Mouse (Mus musculus): ENCODE measurements around the gene Marc1.
A peak's percentile ranks its signal among the peaks of the same experiment; 100 is the strongest.

Marc1 gene

DNA sequence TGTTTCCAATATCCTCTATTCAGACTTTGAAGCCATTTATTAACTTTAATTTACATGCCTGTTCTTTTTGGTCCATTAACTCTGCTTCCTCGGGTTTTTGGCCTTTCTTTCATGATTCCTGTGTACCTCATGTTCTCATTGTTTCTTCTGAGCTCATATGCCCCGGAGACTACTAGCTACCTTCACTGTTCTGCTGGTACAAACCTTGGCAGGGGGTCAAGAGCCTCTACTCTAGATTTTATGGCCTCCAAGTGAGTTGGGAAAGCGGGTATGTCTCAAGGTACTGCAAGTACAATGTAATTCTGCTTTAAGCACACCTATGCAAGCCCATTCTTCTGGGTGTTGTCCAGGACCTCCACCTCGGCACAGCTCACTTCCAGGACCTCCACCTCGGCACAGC, 48.2 kb downstream of the Marc1 start:
- no peak for DNase-seq (ENCODE audit: low spot score)

DNA sequence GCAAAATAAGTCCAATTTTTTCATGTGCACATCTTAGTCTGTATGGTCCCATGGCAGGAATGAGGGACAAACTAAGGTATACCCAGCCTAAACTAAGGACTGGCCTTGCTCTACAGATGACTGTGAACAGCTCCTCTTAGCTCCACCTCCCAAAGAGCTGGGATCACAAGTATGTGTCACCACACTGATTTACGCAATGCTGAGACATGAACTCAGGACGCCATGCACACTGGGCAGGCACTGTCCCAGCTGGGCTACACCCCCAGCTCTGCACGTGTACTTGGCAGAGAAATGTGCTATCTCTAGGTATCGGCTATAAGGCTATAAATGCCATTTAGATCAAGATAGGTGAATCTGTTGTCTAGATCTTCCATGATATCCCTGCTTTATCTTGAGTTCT, 49.1 kb downstream of the Marc1 start:
- no peak for DNase-seq (ENCODE audit: low spot score)

DNA sequence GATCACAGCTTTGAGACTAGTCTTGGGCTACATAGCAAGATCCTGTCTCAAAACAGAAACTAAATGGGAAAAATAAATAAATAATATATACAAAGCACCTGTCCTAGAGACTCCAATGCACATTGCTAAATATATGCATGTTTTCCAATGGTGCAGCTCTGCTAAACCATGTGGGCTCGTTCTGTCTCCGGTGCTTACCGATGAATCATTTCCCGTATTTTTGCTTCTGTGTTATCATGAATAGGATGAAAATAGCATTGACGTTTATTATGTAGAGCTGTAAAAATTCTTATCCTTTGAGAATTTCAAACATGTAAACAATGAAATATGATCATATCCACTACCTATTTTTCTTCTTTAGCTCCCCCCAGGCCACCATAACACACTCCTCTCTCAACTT, 58.4 kb downstream of the Marc1 start:
- no peak for DNase-seq (ENCODE audit: low spot score)

DNA sequence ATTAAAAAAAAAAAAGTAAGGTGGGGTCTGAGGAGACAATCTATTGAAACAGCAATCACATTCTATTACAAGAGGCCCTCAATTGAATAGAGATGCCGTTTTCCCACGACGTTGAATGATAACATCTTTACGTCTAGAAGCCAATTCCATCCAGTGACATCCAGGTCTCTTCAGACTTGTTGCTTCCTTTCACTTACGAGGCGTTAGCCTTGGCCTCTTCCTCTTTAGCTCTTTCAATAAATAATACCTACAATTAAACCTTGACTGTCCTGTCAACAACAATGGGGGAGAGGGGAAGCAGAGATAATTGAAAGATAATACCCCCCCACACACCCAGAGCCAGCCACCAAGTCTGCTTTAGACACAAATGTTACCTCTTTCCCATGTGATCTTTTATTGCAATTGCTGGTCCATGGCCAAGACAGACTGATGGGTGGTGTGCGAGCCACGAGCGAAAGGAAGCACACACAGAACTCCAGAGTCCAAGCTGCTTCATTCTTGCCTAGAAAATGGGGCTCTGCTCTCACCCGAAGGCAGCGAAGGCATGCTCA, 60.9 kb downstream of the Marc1 start:
- no peak for DNase-seq (ENCODE audit: low spot score)

DNA sequence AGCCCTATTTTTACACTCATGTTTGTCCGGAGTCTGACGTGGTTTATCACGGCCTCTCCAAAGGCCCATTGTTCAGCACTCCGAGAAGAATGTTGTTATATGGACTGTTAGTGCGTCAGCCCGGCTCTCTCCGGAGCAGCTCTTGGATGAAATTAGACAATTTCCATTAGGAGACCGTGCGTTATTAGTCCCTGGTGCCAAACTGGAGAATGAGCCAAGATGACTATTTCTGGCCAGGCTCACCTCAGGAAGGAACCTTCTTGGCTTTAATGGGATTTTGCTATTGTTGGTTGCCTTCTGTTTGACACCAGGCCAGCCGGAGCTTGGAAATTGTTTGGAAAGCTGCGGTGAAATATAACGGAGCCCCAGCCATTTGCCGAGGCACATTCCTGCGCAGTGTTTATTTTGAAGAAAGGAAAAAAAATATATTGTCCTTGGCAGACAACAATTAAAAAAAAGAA, 62.4 kb downstream of the Marc1 start:
- no peak for DNase-seq (ENCODE audit: low spot score)

DNA sequence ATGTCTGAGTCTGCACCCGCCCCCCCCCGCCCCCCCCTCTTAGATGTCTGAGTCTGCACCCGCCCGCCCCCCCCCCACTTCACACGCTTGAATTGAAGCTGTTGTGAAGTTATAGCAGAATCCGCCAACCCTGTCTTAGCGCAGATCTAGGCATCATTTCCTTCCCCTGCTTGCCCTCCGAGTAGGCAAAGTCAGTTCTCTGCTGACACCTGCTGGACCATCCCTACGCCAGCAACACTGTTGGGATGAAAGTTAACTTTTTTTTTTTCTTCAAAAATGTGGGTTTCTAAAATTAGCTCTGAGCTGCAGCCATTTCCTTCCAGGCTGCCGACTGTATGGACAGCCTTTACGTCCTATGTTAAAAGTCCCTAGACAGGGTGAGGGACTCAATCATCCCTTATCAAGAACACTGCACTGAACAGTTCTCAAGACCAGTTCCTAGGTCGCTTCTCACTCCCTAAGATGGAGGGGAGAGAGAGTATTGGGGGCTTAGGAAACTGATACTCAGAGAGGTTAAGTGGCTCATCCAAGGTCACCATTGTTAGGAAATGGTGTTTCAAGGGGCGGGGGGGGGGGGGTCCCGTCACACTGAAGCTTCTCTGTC, 73.1 kb downstream of the Marc1 start:
- DNase-seq (ENCODE audit: low spot score) = peak; percentile 89

DNA sequence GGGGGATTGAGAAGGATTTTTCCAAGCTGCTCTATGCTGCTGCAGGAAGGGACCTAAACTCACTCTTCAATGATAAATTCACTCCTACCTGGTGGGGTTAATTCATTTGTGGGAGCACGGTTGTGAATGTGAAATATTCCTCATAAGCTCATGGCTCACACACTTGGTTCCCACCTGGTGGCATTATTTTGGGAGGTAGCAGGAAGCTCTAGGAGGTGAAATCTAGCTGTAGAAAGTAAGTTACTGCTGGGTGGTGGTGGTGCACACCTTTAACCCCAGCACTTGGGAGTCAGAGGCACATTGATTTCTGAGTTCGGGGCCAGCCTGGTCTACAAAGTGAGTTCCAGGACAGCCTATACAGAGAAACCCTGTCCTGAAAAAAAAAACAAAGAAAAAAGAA, 73.9 kb downstream of the Marc1 start:
- DNase-seq (ENCODE audit: low spot score) = no peak

Data from embryo, embryonic 10 days (tissue).